Mouse (Mus musculus) c-Kit-positive CD71-negative TER-119-negative erythroid progenitor cells, embryonic 14.5 days (primary cell): ENCODE results near the gene Hnrnpa1.
"Not testable (repeated sequence)": the region's sequence is repeated elsewhere in the genome, so short reads cannot be mapped to it uniquely, and the experiment has no call there.

Source experiments
- DNase-seq: peaks from one replicate; pipeline ENCODE4 v3.0.0-alpha.2; 2013; ENCODE audit warnings: low read depth

Hnrnpa1 gene

GRCm38 (mm10) chr15:103241071-103242018 lies 1.1 kb downstream of the Hnrnpa1 start:
- not testable (repeated sequence) for DNase-seq

GRCm38 (mm10) chr15:103242885-103243284 lies 2.7 kb downstream of the Hnrnpa1 start:
- no peak for DNase-seq

- DNase-seq, result no peak
Observed at GRCm38 (mm10) chr15:103245616-103246015, 5.4 kb downstream of the Hnrnpa1 start.

- DNase-seq, result no peak
Observed at GRCm38 (mm10) chr15:103247078-103247781, 7.0 kb downstream of the Hnrnpa1 start.

- DNase-seq, result no peak
Observed at GRCm38 (mm10) chr15:103247782-103248400, 7.7 kb downstream of the Hnrnpa1 start.

DNA sequence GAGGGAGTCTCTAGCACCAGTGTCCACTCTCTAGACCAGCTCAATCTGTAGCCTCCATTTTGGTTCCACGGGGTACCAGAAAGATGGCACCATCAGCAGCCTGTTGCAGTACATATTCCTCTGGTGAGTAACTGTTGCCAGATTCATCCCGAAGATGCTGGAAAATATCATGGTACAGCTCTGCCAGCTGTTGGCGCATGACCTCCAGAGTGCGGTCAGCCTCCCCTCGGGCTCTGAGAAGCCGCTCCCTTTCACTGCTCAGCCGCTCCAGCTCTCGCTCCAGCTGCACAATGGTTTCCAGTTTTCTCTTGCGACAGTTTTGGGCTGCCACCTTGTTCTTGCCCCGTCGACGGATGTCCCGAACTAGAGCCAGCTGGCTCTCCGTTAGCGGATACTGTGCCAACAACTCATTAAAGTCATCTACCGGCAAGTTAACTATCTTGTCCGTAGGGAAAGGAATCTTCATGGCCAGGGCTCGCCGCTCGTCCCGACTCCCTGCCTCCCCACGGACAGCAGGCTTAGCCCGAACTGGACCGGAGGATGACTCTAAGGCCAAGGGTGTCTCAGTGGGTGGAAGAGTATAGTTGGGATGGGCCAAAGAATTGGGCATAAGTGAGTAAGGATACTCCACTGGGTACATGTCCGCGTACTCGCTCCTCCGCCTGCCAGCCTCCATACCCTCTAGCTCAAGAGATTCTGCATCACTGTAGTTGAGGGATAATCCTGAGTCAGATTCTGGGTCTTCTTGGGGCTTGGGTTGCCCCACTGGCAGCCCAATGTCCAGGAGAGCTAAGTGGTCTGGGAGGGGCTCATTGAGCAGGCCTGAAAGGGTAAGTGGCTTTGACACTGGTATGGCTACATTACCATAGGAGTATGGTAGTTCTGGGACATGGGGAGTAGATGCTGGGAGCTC lies 8.4 kb downstream of the Hnrnpa1 start:
- no peak for DNase-seq

DNA sequence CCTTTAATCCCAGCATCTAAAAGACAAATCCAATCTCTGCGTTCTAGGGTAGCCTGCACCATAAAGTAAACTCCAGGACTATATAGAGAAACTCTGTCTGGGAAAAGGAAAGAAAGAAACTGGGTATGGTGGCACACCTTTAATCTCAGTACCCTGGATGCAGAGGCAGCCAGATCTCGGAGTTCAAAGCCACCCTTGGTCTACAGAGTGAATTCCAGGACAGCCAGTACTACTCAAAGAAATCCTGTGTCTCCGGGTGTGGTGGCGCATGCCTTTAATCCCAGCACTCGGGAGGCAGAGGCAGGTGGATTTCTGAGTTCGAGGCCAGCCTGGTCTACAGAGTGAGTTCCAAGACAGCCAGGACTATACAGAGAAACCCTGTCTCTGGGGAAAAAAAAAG lies 9.3 kb downstream of the Hnrnpa1 start:
- DNase-seq, result not testable (repeated sequence)

DNA sequence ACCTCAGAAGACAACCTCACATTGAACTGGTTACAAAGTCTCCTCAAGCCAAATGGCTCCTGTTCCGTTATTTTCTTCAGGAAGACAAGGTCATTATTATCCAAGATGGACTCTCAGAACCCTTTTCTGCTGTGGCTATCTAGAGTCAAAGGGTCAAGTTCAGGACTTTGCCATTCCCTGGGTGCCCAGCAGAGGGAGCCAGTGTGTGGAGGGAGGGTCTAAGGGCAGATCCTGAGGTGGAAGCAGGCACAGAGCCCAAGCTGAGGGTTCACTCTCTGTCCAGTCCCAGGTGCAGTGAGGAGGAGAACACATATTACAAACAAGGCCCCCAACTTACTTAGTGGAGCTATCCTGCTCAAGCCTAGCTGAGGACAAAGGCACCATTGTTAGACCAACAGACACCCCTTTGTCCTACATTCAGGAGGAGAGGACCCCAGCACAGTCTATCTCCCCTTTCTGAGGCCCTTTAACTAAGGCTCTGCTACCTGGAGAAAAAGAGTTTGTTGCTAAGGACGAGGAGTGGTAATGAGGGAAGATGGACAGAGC lies 10.0 kb downstream of the Hnrnpa1 start:
- peak; percentile 76 for DNase-seq

- no peak for DNase-seq
Observed at GRCm38 (mm10) chr15:103251595-103251994, 11.4 kb downstream of the Hnrnpa1 start.

GRCm38 (mm10) chr15:103252660-103253059 lies 12.4 kb downstream of the Hnrnpa1 start:
- DNase-seq, result no peak

GRCm38 (mm10) chr15:103253352-103253751 lies 13.1 kb downstream of the Hnrnpa1 start:
- no peak for DNase-seq

GRCm38 (mm10) chr15:103255169-103255568 lies 14.9 kb downstream of the Hnrnpa1 start:
- DNase-seq, result no peak

GRCm38 (mm10) chr15:103256210-103256986 lies 16.2 kb downstream of the Hnrnpa1 start:
- DNase-seq, result no peak

DNA sequence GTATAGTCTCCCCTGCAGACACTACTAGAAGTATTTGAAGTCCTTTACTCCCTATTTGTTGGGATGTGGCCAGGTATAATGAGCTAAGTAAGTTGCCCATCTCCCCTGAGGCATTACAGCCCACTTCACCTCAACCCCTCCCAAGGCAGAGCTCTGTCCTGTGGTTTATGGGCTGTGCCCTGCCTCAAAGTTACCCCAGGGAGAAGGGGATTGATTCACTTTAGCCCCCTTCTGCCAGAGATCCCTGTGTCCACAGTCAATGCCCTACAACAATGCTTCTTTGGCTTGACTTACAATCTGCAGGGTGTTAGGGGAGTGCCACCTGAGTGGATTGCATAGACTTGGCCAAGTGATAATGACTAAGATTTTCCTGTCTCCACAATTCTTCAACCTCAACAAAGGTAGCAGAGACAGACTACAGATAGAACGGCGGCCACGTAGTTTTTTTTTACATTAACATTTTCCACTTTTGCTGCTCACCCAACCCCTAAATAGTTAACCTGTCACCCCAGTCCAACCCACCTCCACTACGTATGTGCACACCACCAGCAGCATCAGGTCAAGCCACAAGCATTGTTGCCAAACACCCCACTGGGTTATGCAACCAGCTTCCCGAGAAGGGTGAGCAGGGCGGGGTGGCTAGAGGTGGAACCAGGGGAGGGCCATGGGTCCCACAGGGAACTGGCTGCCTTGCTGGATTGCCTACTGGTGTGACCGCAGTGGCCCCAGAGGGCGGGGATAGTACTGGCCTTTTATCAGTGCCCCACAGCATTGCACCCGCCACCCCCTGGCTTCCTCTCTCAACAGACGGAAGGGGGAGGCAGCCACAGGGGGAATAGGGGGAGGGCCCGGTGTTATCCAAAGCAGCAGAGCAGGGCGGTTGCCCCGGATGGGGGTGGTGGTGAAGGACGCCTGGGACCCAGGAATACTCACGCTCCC lies 17.8 kb downstream of the Hnrnpa1 start, which contains the start of gene Nfe2:
Nfe2 (minus strand) TSS at position 614 of the 939 bp plus-strand sequence.
- DNase-seq, result peak; percentile 94

DNA sequence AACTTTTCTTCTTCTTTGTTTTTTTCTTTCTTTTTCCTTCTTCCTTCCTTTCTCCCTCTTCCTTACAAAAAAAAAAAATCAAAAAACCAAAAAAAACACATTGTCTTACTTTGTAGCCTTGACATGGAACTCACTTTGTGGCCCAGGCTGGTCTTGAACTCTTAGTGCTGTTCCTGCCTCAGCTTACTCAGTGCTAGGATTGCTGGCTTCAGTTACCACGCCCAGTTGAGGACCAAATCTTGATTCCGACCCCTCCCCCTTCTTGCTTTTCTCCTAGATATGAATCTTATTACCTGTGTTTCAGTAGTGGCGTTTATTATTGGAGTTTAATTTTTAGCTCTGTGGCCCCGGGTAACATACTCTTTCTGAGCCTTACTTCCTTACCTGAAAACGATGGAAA lies 18.9 kb downstream of the Hnrnpa1 start:
- DNase-seq, result no peak

GRCm38 (mm10) chr15:103259989-103260388 lies 19.8 kb downstream of the Hnrnpa1 start:
- DNase-seq, result no peak

DNA sequence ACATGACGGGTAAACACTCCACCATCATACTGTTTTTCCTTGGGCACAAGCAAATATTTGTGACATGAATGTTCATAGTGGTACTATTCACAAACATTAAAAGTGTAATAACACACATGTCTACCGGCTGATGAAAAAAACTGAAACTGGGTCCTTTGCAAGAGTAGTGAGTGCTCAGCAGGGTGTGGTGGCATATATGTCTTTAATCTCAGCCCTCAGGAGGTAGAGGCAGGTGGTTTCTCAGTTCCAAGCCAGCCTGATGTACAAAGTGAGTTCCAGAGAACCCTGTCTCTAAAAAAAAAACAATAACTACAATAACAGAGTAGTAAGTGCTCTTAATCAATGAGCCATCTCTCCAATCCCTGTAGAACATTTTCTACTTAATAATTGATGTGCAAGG lies 24.6 kb downstream of the Hnrnpa1 start:
- DNase-seq, result no peak

GRCm38 (mm10) chr15:103268903-103269302 lies 28.7 kb downstream of the Hnrnpa1 start:
- no peak for DNase-seq
